In genomic region chr10:59435746-59436145, GRCm38 (mm10) we compare ENCODE assay signal across 25 mouse cellular contexts. TPM values are rescaled to one million over a fixed set of nuclear protein-coding genes. Genes with fewer than 3 reads are reported as not detected.
"Had no signal": no experiment of that assay in that cellular context is flagged by ENCODE, and none has a peak within 500 bp of the region (broad histone marks: within the 10 kb centered on the region; RNA-seq: fewer than 3 reads in every experiment).

No protein-coding gene starts in this region.

- DNase-seq: liver, postnatal 0 days; lung, adult 2 months; lung, postnatal 14 days; lung, postnatal 36 days; midbrain, embryonic 14.5 days; right cerebral cortex, postnatal 14 days; thymus, adult 18-20 months; thymus, postnatal 14 days; thymus, postnatal 36 days had no signal

- H3K4me3 ChIP-seq: liver, embryonic 15.5 days; lung, embryonic 15.5 days; midbrain, embryonic 10.5 days; midbrain, embryonic 12.5 days; myocyte; neural tube, embryonic 12.5 days; stomach, embryonic 15.5 days had no signal

- ATAC-seq: liver, postnatal 0 days; lung, postnatal 0 days; midbrain, embryonic 16.5 days had no signal

- H3K36me3 ChIP-seq: liver, embryonic 15.5 days; lung, embryonic 15.5 days; midbrain, embryonic 10.5 days; midbrain, embryonic 12.5 days; neural tube, embryonic 12.5 days; stomach, embryonic 15.5 days had no signal

- H3K4me1 ChIP-seq: midbrain, embryonic 12.5 days; neural tube, embryonic 12.5 days; stomach, embryonic 15.5 days had no signal

- H3K27me3 ChIP-seq: liver, embryonic 15.5 days; lung, embryonic 15.5 days; midbrain, embryonic 12.5 days; neural tube, embryonic 12.5 days; stomach, embryonic 15.5 days had no signal

- H3K27ac ChIP-seq: liver, embryonic 15.5 days; lung, embryonic 15.5 days; midbrain, embryonic 10.5 days; midbrain, embryonic 12.5 days; neural tube, embryonic 12.5 days; stomach, embryonic 15.5 days; stomach, postnatal 0 days had no signal

RNA-seq across cellular contexts. Expression of gene Oit3, which starts 5.8 kb away (rescaled TPM):
- total RNA-seq: megakaryocyte-erythroid progenitor cell, adult 5-6 weeks had no signal
- polyA plus RNA-seq: midbrain, embryonic 16.5 days; neural tube, embryonic 14.5 days had no signal

RNA-seq across cellular contexts. Expression of gene Pla2g12b, which starts 32.3 kb away (rescaled TPM):
- total RNA-seq: megakaryocyte, adult 5-6 weeks; megakaryocyte-erythroid progenitor cell, adult 5-6 weeks; neutrophil, adult 5-6 weeks had no signal
- polyA plus RNA-seq: midbrain, embryonic 10.5 days; midbrain, embryonic 12.5 days; midbrain, embryonic 14.5 days; midbrain, embryonic 16.5 days; myocyte; neural tube, embryonic 12.5 days; neural tube, embryonic 14.5 days; spleen, adult 2 months; thymus, postnatal 0 days had no signal
